Mouse (Mus musculus) testis, adult 2 months (tissue): ENCODE data around the gene Cacna2d4.

ENCODE experiments used
- CTCF ChIP-seq: fragments of 200-500 bp; IDR thresholded peaks from 2 replicates; pipeline ENCODE4 v1.5.1; 2012; ENCODE audit warnings: low read depth, mild to moderate bottlenecking, inconsistent platforms, low read length, moderate library complexity; ENCODE audit not compliant: control insufficient read depth, insufficient read depth, insufficient replicate concordance
- POLR2A ChIP-seq: fragments of 200-500 bp; IDR thresholded peaks from 2 replicates; pipeline ENCODE4 v1.6.1; 2012; ENCODE audit warnings: low read depth, mild to moderate bottlenecking, inconsistent platforms, low read length, moderate library complexity; ENCODE audit not compliant: control insufficient read depth

GRCm38 (mm10) chr6:119251704-119252103 lies 15.4 kb downstream of the Cacna2d4 start:
- no peak for TF ChIP-seq POLR2A
- no peak for TF ChIP-seq CTCF
